Mouse (Mus musculus) testis, postnatal 14 days (tissue): ENCODE results near the gene Dapk3.
"Not testable (repeated sequence)": the region's sequence is repeated elsewhere in the genome, so short reads cannot be mapped to it uniquely, and the experiment has no call there.

Experiments used
- DNase-seq: peaks from one replicate; pipeline ENCODE4 v3.0.0; 2021; ENCODE audit warnings: low spot score

The Dapk3 gene

GRCm38 (mm10) chr10:81201807-81202758 is 19.3 kb downstream of the Dapk3 start, which contains the start of gene Nmrk2:
TSS of gene Nmrk2 (minus strand) at chr10:81202051.
- no peak for DNase-seq

GRCm38 (mm10) chr10:81202978-81203720 is 20.3 kb downstream of the Dapk3 start:
- DNase-seq: no peak

GRCm38 (mm10) chr10:81204137-81204536 is 21.3 kb downstream of the Dapk3 start:
- DNase-seq: no peak

- DNase-seq: no peak
Measured at GRCm38 (mm10) chr10:81210154-81210553, 27.3 kb downstream of the Dapk3 start.

- no peak for DNase-seq
Measured at GRCm38 (mm10) chr10:81216260-81216659, 33.5 kb downstream of the Dapk3 start.

- no peak for DNase-seq
Measured at GRCm38 (mm10) chr10:81216810-81217209, 34.0 kb downstream of the Dapk3 start.

- DNase-seq: not testable (repeated sequence)
Measured at GRCm38 (mm10) chr10:81217267-81217666, 34.5 kb downstream of the Dapk3 start.

GRCm38 (mm10) chr10:81217964-81218363 is 35.2 kb downstream of the Dapk3 start:
- peak; percentile 71 for DNase-seq

GRCm38 (mm10) chr10:81221402-81222015 is 38.7 kb downstream of the Dapk3 start:
- DNase-seq: no peak

- not testable (repeated sequence) for DNase-seq
Measured at GRCm38 (mm10) chr10:81223731-81224130, 40.9 kb downstream of the Dapk3 start.

- DNase-seq: no peak
Measured at GRCm38 (mm10) chr10:81229735-81230437, 47.1 kb downstream of the Dapk3 start.

- no peak for DNase-seq
Measured at GRCm38 (mm10) chr10:81230438-81231332, 47.9 kb downstream of the Dapk3 start, which contains the start of gene Atcay. TSS of gene Atcay (minus strand) at chr10:81230833.

GRCm38 (mm10) chr10:81231436-81231835 is 48.6 kb downstream of the Dapk3 start:
- DNase-seq: no peak

- peak; percentile 92 for DNase-seq
Measured at GRCm38 (mm10) chr10:81232580-81233225, 49.9 kb downstream of the Dapk3 start, which contains the start of gene Zfr2. TSS of gene Zfr2 (plus strand) at chr10:81233155.

- DNase-seq: no peak
Measured at GRCm38 (mm10) chr10:81233226-81233585, 50.4 kb downstream of the Dapk3 start.

GRCm38 (mm10) chr10:81234206-81234605 is 51.4 kb downstream of the Dapk3 start:
- DNase-seq: no peak

- no peak for DNase-seq
Measured at GRCm38 (mm10) chr10:81236471-81237268, 53.9 kb downstream of the Dapk3 start.

GRCm38 (mm10) chr10:81238618-81239017 is 55.8 kb downstream of the Dapk3 start:
- DNase-seq: no peak

GRCm38 (mm10) chr10:81240876-81241275 is 58.1 kb downstream of the Dapk3 start:
- no peak for DNase-seq
